8 mouse cellular contexts compared by ENCODE assay signal in genomic region chr3:89246261-89247100, GRCm38 (mm10). TPM values are rescaled to one million over a fixed set of nuclear protein-coding genes. Genes with fewer than 3 reads are reported as not detected.
A peak's percentile ranks its signal among the peaks of the same experiment; 100 is the strongest.
DNase-seq lines count a peak whose midpoint lies in the region; ATAC-seq and TF ChIP-seq lines count a peak whose summit lies in the region.

Gene Trim46 (minus strand): TSS chr3:89246309.

- H3K4me3 ChIP-seq in hindbrain, embryonic 14.5 days (replicated peaks; ENCODE audit: low read length): peak within 1 kb of the TSS; percentile 62
- peak within 1 kb of the TSS; percentile 58 for H3K4me3 ChIP-seq in left cerebral cortex, adult 2 months
- H3K4me3 ChIP-seq in macrophage (ENCODE audit: inconsistent target): peak within 1 kb of the TSS; percentile 76

- peaks cover 5% of the 10 kb centered on the region; the same call in 1 of the 2 replicates for H3K79me2 ChIP-seq in macrophage (ENCODE audit: inconsistent target)

- peaks cover 27% of the 10 kb centered on the region for H3K4me1 ChIP-seq in hindbrain, embryonic 14.5 days (replicated peaks; ENCODE audit: control insufficient read depth, insufficient read depth, low read length)

- peaks cover 26% of the 10 kb centered on the region for H3K36me3 ChIP-seq in hindbrain, embryonic 14.5 days (replicated peaks; ENCODE audit: control insufficient read depth, insufficient read depth)
- no peaks in the 10 kb centered on the region; the same call in 1 of the 2 replicates for H3K36me3 ChIP-seq in macrophage (ENCODE audit: inconsistent target)

- TF ChIP-seq CTCF in left cerebral cortex, adult 2 months (IDR thresholded peaks at IDR 0.05): peak; percentile 98

- peak within 1 kb of the TSS; percentile 67 for H3K9ac ChIP-seq in hindbrain, embryonic 14.5 days

- H3K9me3 ChIP-seq in hindbrain, embryonic 14.5 days (ENCODE audit: control insufficient read depth, low read length): no peaks in the 10 kb centered on the region

- DNase-seq in WW6 (ENCODE audit: low read depth, low spot score): peak; percentile 73
- DNase-seq in cerebellum, postnatal 25 days: peak; percentile 93 to 95
- DNase-seq in frontal cortex, postnatal 25 days (ENCODE audit: low spot score in 2 of 2): peak; percentile 80 to 84
- peak; percentile 91 for DNase-seq in hindbrain, embryonic 14.5 days (ENCODE audit: low spot score)
- DNase-seq in left cerebral cortex, adult 2 months (ENCODE audit: extremely low spot score in 1 of 2, low spot score in 2 of 2): peak; percentile 87 to 88
- peak; percentile 88 for DNase-seq in retina, postnatal 7 days (ENCODE audit: low read depth, low spot score)
- peak; percentile 83 to 85 for DNase-seq in urinary bladder, adult 18-20 months (ENCODE audit: low spot score in 2 of 2)

- WGBS in hindbrain, embryonic 14.5 days: under 1% methylated on average over 42 of the region's 42 CpGs
- WGBS in macrophage (ENCODE audit: missing documents): under 1% methylated on average over 42 of the region's 42 CpGs

- no peaks in the 10 kb centered on the region for H3K27me3 ChIP-seq in hindbrain, embryonic 14.5 days (ENCODE audit: control insufficient read depth, insufficient read depth, low read length)

- intact Hi-C loops in left cerebral cortex, adult 2 months (cut with DNase I): loop anchor here (1.0 kb wide), 1 partner anchor 36 kb away; no protein-coding TSS in a partner anchor

- H3K4me2 ChIP-seq in hindbrain, embryonic 14.5 days (replicated peaks): peak within 1 kb of the TSS; percentile 79

- H3K27ac ChIP-seq in hindbrain, embryonic 14.5 days: peak within 1 kb of the TSS; percentile 94
- peak within 1 kb of the TSS; percentile 96 for H3K27ac ChIP-seq in left cerebral cortex, adult 2 months
- H3K27ac ChIP-seq in macrophage: peak within 1 kb of the TSS; percentile 68

- peak; percentile 68 for ATAC-seq in hindbrain, embryonic 14.5 days (ENCODE audit: low FRiP score)

RNA-seq across cellular contexts. Expression of gene Trim46, which starts in this region (rescaled TPM):
- polyA plus RNA-seq in hindbrain, embryonic 14.5 days (2014; fragmentation: Nextera tagmentation; extraction: Ambion mirVana): 65.8 and 66.5 TPM in 2 replicates
- total RNA-seq in left cerebral cortex, adult 2 months (2021): 10 to 100 TPM; 82.8 to 85.1 TPM
- 1 to 10 TPM in 16 of 26 experiments, under 1 TPM in 4, not detected in 6; 0.34 to 8.2 (median 2.7) TPM for total RNA-seq in macrophage (2018; cell fraction: chromatin; rRNA removed)
- 1 to 10 TPM in 10 of 26 experiments, under 1 TPM in 14, not detected in 2; 0.04 to 2.4 (median 0.44) TPM for total RNA-seq in macrophage (2018; cell fraction: cytosol; rRNA removed)
- total RNA-seq in macrophage (2018; cell fraction: nucleus; rRNA removed): 10 to 100 TPM in 1 of 26 experiments, 1 to 10 TPM in 12, under 1 TPM in 9, not detected in 4; 0.20 to 10.8 (median 2.6) TPM
- 0.22 TPM in 1 of 3 replicates, not detected in the others for polyA plus RNA-seq in macrophage (2018)

Comparison
In these comparisons a context has a peak if more than half of its experiments do, and no peak if none do; other contexts are left out.
1. Peak in every context shown above with its lines: DNase-seq, ATAC-seq, H3K4me3 ChIP-seq and H3K27ac ChIP-seq.
2. RNA of gene Trim46 (polyA plus RNA-seq): 65.8 to 66.5 TPM in hindbrain, embryonic 14.5 days; 0.22 TPM in macrophage; every median in the first group is over 10 times any median in the second.